Mouse (Mus musculus): ENCODE measurements around the gene Fabp7. TPM values are rescaled to one million over a fixed set of nuclear protein-coding genes. Genes with fewer than 3 reads are reported as not detected.

The Fabp7 gene
- polyA plus RNA-seq, 1 experiment from 2014 or later: 1,407 TPM

DNA sequence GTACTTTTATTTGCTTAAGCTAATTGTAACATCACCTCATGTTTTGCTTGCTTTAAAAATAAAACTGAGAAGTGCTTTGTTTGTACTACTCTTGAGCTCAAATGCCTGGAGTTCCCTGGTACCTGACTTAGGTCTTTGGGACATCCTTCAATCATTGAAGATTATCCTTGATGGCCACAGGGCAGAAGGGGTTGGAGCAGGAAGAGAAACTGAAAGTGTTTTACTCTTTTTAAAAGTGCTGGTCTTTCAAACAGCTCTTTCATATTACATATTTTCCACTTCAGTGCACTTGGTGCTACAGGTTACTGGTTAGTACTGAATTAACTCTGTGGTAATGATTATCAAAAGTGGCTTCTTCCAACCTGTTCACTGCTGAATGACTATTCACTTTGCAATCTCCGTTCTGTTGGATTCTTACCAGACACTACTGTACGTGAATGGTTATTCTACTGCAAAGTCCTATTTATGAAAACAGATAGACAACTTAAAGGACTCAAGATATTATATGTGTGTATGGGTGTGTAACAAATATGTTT is 29.4 kb upstream of the Fabp7 start:
- Histone ChIP-seq H3K27me3 (replicated peaks; ENCODE audit: control insufficient read depth, insufficient read depth, low read length) (no peaks in the 10 kb centered on the region), H3K4me3 (replicated peaks; ENCODE audit: low read length) (no peak overlapping the region), H3K4me2 (ENCODE audit: low read length) (no peak overlapping the region), H3K9me3 (ENCODE audit: control insufficient read depth, low read length) (no peaks in the 10 kb centered on the region), H3K36me3 (ENCODE audit: control insufficient read depth, insufficient read depth) (no peaks in the 10 kb centered on the region), H3K9ac (replicated peaks; ENCODE audit: low read depth, low read length) (no peak overlapping the region), H3K4me1 (replicated peaks; ENCODE audit: control insufficient read depth, insufficient read depth, low read length) (no peaks in the 10 kb centered on the region), H3K27ac (ENCODE audit: low read length) (no peak overlapping the region)
- 91% methylated on average over 2 of the region's 2 CpGs for WGBS
- no peak for ATAC-seq

GRCm38 (mm10) chr10:57758999-57759398 is 25.7 kb upstream of the Fabp7 start:
- Histone ChIP-seq H3K9ac (replicated peaks; ENCODE audit: low read depth, low read length) (no peak overlapping the region), H3K4me1 (replicated peaks; ENCODE audit: control insufficient read depth, insufficient read depth, low read length) (no peaks in the 10 kb centered on the region), H3K27ac (ENCODE audit: low read length) (no peak overlapping the region), H3K9me3 (ENCODE audit: control insufficient read depth, low read length) (no peaks in the 10 kb centered on the region), H3K4me3 (replicated peaks; ENCODE audit: low read length) (no peak overlapping the region), H3K36me3 (ENCODE audit: control insufficient read depth, insufficient read depth) (no peaks in the 10 kb centered on the region), H3K27me3 (replicated peaks; ENCODE audit: control insufficient read depth, insufficient read depth, low read length) (no peaks in the 10 kb centered on the region), H3K4me2 (ENCODE audit: low read length) (no peak overlapping the region)
- ATAC-seq: no peak
- WGBS: 94% methylated on average over 2 of the region's 2 CpGs

GRCm38 (mm10) chr10:57760694-57761093 is 24.0 kb upstream of the Fabp7 start:
- no peaks in the 10 kb centered on the region for H3K36me3 ChIP-seq (ENCODE audit: control insufficient read depth, insufficient read depth)
- H3K27me3 ChIP-seq (replicated peaks; ENCODE audit: control insufficient read depth, insufficient read depth, low read length): no peaks in the 10 kb centered on the region
- no peaks in the 10 kb centered on the region for H3K4me1 ChIP-seq (replicated peaks; ENCODE audit: control insufficient read depth, insufficient read depth, low read length)
- H3K4me3 ChIP-seq (replicated peaks; ENCODE audit: low read length): no peak overlapping the region
- H3K4me2 ChIP-seq (ENCODE audit: low read length): no peak overlapping the region
- H3K27ac ChIP-seq (ENCODE audit: low read length): no peak overlapping the region
- H3K9ac ChIP-seq (replicated peaks; ENCODE audit: low read depth, low read length): no peak overlapping the region
- ATAC-seq: no peak
- no peaks in the 10 kb centered on the region for H3K9me3 ChIP-seq (ENCODE audit: control insufficient read depth, low read length)
- WGBS: 78% methylated on average over 3 of the region's 3 CpGs

DNA sequence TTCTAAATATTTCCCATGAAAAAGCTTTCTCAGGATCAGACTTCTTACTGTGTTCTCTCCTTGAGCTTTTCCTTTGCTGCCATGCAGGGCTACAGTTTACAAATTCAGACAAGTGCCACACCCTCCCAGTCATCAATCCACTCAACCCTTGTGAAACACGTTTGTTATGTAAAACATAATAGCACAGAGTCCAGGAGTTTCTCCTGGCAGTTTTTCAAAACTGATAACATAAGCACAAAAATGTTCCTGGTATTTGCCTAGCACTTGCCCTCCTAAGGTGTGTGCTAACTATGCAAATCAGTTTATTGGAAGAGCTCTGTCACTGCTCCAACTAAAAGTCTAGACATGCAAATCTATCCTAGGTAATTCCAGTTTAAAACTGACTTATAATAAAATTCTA is 21.6 kb upstream of the Fabp7 start:
- H3K9ac ChIP-seq (replicated peaks; ENCODE audit: low read depth, low read length): no peak overlapping the region
- no peak overlapping the region for H3K4me2 ChIP-seq (ENCODE audit: low read length)
- WGBS: 39% methylated on average over 1 of the region's 1 CpGs
- H3K4me1 ChIP-seq (replicated peaks; ENCODE audit: control insufficient read depth, insufficient read depth, low read length): no peaks in the 10 kb centered on the region
- no peak overlapping the region for H3K27ac ChIP-seq (ENCODE audit: low read length)
- no peaks in the 10 kb centered on the region for H3K36me3 ChIP-seq (ENCODE audit: control insufficient read depth, insufficient read depth)
- H3K9me3 ChIP-seq (ENCODE audit: control insufficient read depth, low read length): no peaks in the 10 kb centered on the region
- H3K27me3 ChIP-seq (replicated peaks; ENCODE audit: control insufficient read depth, insufficient read depth, low read length): no peaks in the 10 kb centered on the region
- H3K4me3 ChIP-seq (replicated peaks; ENCODE audit: low read length): no peak overlapping the region
- no peak for ATAC-seq

DNA sequence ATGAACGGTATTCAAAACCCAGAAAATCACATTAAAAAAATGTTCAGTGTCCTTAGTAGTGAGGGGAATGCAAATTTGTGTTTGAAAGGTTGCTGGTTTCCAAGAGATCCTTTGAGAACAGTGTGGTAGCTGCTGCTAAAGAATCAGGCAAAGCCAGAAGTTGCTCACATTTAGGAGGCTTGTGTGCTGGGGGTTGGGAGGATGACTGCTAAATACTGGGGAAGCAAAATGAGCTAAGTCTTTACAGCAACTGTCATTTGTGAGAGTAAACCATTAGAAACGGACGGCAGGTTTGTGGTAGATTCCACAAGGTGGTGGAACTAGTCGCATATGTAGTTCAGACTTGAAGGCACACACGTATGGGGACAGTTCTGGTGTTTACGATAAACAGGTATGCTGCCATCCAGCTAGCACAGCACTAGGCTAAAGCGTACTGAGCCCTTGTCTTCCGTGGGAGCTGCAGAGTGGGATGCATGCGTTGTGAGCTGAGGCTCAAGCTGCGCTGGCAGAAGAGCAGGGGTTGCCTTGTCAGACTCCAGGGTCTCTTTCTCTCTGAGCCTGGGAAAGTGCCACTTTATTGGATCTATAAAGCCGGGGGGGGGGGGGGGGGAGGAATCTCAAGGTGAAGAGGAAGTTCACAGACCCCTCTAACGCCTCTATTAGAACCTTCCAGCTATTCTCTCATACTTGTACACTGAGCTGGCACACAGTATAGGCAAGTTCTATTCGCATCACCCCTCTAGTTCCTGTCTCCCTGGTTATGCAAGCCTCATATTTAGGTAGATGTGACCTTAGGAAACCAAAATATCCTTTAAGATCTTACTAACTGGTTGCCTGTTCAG is 1.2 kb upstream of the Fabp7 start:
- Histone ChIP-seq H3K27me3 (replicated peaks; ENCODE audit: control insufficient read depth, insufficient read depth, low read length) (no peaks in the 10 kb centered on the region), H3K36me3 (ENCODE audit: control insufficient read depth, insufficient read depth) (no peaks in the 10 kb centered on the region), H3K4me1 (replicated peaks; ENCODE audit: control insufficient read depth, insufficient read depth, low read length) (peaks cover 27% of the 10 kb centered on the region), H3K9ac (replicated peaks; ENCODE audit: low read depth, low read length) (peak overlapping the region; percentile 48; the same call in 1 of the 2 replicates), H3K27ac (ENCODE audit: low read length) (peak overlapping the region; percentile 92), H3K9me3 (ENCODE audit: control insufficient read depth, low read length) (no peaks in the 10 kb centered on the region), H3K4me3 (replicated peaks; ENCODE audit: low read length) (peak overlapping the region; percentile 17; the same call in 1 of the 2 replicates), H3K4me2 (ENCODE audit: low read length) (peak overlapping the region; percentile 51)
- WGBS: 5% methylated on average over 13 of the region's 13 CpGs
- ATAC-seq: peak; percentile 69

- Histone ChIP-seq H3K4me1 (replicated peaks; ENCODE audit: control insufficient read depth, insufficient read depth, low read length) (peaks cover 27% of the 10 kb centered on the region), H3K36me3 (ENCODE audit: control insufficient read depth, insufficient read depth) (no peaks in the 10 kb centered on the region), H3K27ac (ENCODE audit: low read length) (peak overlapping the region; percentile 92), H3K9me3 (ENCODE audit: control insufficient read depth, low read length) (no peaks in the 10 kb centered on the region), H3K27me3 (replicated peaks; ENCODE audit: control insufficient read depth, insufficient read depth, low read length) (no peaks in the 10 kb centered on the region), H3K9ac (replicated peaks; ENCODE audit: low read depth, low read length) (peak overlapping the region; percentile 31), H3K4me2 (ENCODE audit: low read length) (peak overlapping the region; percentile 51), H3K4me3 (replicated peaks; ENCODE audit: low read length) (peak overlapping the region; percentile 41)
- under 1% methylated on average over 7 of the region's 7 CpGs for WGBS
- peak; percentile 84 for ATAC-seq
Measured at GRCm38 (mm10) chr10:57784131-57784875, 378 bp upstream of the Fabp7 start.

GRCm38 (mm10) chr10:57785552-57785951 is 871 bp downstream of the Fabp7 start:
- Histone ChIP-seq H3K9ac (replicated peaks; ENCODE audit: low read depth, low read length) (peak overlapping the region; percentile 31), H3K4me1 (replicated peaks; ENCODE audit: control insufficient read depth, insufficient read depth, low read length) (peaks cover 27% of the 10 kb centered on the region), H3K27ac (ENCODE audit: low read length) (peak overlapping the region; percentile 92), H3K9me3 (ENCODE audit: control insufficient read depth, low read length) (no peaks in the 10 kb centered on the region), H3K27me3 (replicated peaks; ENCODE audit: control insufficient read depth, insufficient read depth, low read length) (no peaks in the 10 kb centered on the region), H3K36me3 (ENCODE audit: control insufficient read depth, insufficient read depth) (no peaks in the 10 kb centered on the region), H3K4me3 (replicated peaks; ENCODE audit: low read length) (peak overlapping the region; percentile 41), H3K4me2 (ENCODE audit: low read length) (peak overlapping the region; percentile 51)
- ATAC-seq: no peak
- WGBS: 9% methylated on average over 2 of the region's 2 CpGs

- H3K9me3 ChIP-seq (ENCODE audit: control insufficient read depth, low read length): peaks cover 3% of the 10 kb centered on the region; the same call in 1 of the 2 replicates
- no peak overlapping the region for H3K27ac ChIP-seq (ENCODE audit: low read length)
- H3K36me3 ChIP-seq (ENCODE audit: control insufficient read depth, insufficient read depth): no peaks in the 10 kb centered on the region
- peaks cover 18% of the 10 kb centered on the region for H3K4me1 ChIP-seq (replicated peaks; ENCODE audit: control insufficient read depth, insufficient read depth, low read length)
- 95% methylated on average over 1 of the region's 1 CpGs for WGBS
- no peak overlapping the region for H3K4me3 ChIP-seq (replicated peaks; ENCODE audit: low read length)
- ATAC-seq: no peak
- H3K27me3 ChIP-seq (replicated peaks; ENCODE audit: control insufficient read depth, insufficient read depth, low read length): no peaks in the 10 kb centered on the region
- H3K9ac ChIP-seq (replicated peaks; ENCODE audit: low read depth, low read length): no peak overlapping the region
- no peak overlapping the region for H3K4me2 ChIP-seq (ENCODE audit: low read length)
Measured at GRCm38 (mm10) chr10:57792957-57793356, 8.3 kb downstream of the Fabp7 start.

GRCm38 (mm10) chr10:57794018-57794417 is 9.3 kb downstream of the Fabp7 start, which contains the start of gene Smpdl3a:
TSS of gene Smpdl3a (plus strand) at chr10:57794335.
- Histone ChIP-seq H3K4me1 (replicated peaks; ENCODE audit: control insufficient read depth, insufficient read depth, low read length) (peaks cover 18% of the 10 kb centered on the region), H3K36me3 (ENCODE audit: control insufficient read depth, insufficient read depth) (no peaks in the 10 kb centered on the region), H3K4me2 (ENCODE audit: low read length) (peak within 1 kb of the TSS; percentile 98), H3K4me3 (replicated peaks; ENCODE audit: low read length) (peak within 1 kb of the TSS; percentile 63), H3K27ac (ENCODE audit: low read length) (peak within 1 kb of the TSS; percentile 39), H3K9ac (replicated peaks; ENCODE audit: low read depth, low read length) (peak within 1 kb of the TSS; percentile 75), H3K9me3 (ENCODE audit: control insufficient read depth, low read length) (peaks cover 3% of the 10 kb centered on the region; the same call in 1 of the 2 replicates), H3K27me3 (replicated peaks; ENCODE audit: control insufficient read depth, insufficient read depth, low read length) (no peaks in the 10 kb centered on the region)
- 79% methylated on average over 7 of the region's 7 CpGs for WGBS
- ATAC-seq: no peak
